Mouse (Mus musculus): Measurements from ENCODE around the gene Pbx2.

The Pbx2 gene

DNA sequence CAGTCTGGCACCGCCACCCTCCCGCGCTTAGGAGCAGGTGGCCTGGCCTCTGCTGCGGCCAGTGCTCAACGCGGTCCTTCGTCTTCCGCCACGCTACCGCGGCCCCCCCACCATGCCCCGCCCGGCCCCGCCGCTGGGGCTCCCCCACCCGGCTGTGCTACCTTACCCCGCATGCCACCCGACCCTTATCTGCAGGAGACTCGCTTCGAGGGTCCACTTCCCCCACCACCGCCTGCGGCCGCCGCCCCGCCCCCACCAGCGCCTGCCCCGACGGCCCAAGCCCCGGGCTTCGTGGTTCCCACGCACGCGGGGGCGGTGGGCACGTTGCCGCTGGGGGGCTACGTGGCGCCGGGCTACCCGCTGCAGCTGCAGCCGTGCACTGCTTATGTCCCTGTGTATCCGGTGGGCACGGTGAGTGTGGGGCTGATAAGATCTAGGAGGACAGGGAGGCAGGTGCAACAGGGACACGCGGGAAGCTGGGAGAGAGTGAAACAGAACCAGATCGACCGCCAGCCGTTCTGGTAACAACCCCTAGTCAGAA is 39.8 kb downstream of the Pbx2 start:
- peak; percentile 60 for DNase-seq

DNA sequence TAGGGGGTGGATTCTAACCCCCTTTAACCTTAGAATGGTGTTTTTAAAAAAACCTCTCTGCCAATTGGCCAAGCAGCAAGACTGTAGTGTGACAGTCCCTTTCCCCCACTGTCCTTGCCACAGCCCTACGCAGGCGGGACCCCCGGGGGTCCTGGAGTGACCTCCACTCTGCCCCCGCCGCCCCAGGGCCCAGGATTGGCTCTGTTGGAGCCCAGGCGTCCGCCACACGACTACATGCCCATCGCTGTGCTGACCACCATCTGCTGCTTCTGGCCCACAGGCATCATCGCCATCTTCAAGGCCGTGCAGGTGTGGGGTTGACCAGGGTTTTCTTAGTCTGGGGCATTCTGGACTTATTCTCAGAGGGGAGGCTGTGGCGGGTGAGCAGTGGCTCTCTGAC is 40.6 kb downstream of the Pbx2 start:
- DNase-seq = peak; percentile 65

DNA sequence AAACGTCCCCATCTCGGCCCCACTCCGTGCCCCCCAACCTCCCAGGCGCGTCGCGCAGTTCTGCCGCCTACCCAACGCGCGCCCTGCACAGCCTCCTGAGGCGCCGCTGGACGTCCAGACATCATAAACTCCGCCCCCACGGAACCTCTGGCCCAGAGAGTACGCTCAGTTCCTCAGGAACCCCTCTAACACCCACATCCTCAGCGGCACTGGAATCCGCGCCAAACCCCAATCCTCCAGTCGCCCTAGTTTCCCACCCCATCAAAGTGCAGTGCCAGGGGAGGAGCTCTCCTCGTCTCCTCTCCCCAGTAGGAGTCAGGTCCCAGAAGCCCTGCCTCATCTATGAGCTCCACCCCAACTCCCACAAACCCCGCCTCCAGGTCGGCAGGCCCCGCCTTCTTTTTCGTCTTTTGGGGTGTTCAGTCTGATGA is 41.2 kb downstream of the Pbx2 start:
- peak; percentile 86 for DNase-seq

DNA sequence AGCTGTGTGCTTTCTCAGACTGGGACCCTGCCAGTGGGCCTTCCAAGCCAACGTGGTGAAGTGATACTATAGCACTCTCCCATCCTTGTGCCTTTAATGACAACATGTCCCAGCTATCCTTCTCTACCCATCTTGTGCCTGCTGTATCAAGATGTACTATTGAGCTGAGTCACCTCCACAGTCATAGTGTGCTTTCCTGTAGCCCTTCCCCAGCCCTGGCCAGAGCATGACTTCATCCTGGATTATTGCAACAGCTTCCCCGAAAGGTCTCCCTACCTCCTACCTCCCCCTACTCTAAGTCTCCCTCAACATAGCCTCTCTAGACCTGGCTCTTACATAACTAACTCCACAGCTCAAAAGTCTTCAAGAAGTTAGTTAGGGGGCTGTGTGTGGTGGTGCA is 44.6 kb downstream of the Pbx2 start:
- DNase-seq = no peak

GRCm38 (mm10) chr17:34637459-34637858 is 46.4 kb downstream of the Pbx2 start:
- DNase-seq = no peak

DNA sequence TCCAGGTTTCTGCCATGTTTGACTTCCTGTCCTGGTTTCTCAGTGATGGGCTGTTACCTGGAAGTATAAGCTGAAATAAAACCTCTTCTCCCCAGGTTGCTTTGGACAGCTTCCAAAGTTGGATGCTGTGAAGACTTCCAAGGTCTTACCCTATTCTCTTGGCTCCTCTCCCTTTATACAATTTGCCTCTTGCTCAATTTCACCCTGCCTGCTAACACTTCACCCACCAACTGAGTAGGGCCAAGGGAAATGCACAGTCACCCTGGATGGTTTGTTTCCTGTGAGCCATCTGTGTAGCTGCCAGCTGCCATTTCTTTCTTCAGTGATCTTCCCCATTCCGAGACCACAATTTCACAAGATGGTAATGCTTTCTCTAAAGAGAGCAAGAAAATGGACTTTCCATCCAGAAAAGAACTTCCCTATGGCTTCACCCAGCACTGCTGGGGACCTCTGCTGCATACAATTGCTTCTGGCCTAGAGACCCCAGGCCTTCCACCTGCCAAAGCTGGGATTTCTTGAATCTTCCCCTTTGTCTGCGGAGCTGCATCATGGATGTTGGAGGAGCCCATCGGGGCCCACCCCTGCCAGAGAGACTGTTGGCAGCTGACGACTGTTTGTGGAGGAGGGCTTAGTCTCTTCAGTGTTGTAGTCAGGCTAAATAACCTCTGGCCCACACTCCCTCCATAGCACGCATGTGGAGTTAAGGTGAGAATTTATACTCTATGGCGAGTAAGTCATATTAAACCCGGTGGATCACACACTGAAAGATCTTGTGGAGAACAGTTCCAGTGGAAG is 48.6 kb downstream of the Pbx2 start:
- DNase-seq = peak; percentile 38

DNA sequence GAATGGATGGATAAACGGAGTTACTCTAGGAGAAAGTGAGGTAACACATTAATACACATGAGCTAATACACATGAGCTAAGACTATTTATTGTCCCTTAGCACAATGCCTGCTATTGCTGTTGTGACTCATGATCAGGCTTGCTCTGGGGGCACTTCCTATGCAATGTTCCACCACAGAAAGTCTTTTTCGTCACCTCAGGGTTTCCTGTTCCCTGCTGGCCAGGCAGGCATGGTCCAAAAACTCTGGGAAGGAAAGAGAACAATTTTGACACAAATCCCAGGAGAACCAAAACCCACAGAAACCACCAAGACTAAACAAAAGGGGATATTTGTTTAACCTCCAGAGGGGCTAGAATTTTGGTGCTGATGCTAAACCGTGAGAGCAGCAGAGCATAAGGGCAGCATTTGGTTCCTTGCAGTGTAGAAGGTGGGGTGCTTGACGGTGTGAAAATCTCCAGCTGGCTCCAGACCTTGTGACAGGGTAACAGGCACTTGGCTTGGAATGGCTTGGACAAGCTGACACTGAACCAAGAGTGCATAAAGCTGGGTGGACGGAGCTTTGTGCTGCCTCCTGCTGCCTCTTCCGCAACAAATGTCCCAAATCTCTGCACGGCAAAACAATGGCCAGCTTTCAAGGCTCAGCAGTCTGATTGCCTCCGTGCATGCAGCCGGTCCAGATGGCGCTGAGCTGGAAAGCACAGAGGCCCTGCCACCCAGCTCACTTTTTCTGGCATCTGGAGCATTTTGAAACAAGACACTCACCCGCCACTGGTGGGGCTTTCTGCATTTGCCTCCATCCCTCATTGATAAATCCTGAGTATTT is 49.9 kb downstream of the Pbx2 start:
- DNase-seq = peak; percentile 84

- no peak for DNase-seq
Observed at GRCm38 (mm10) chr17:34641945-34642344, 50.9 kb downstream of the Pbx2 start.

DNA sequence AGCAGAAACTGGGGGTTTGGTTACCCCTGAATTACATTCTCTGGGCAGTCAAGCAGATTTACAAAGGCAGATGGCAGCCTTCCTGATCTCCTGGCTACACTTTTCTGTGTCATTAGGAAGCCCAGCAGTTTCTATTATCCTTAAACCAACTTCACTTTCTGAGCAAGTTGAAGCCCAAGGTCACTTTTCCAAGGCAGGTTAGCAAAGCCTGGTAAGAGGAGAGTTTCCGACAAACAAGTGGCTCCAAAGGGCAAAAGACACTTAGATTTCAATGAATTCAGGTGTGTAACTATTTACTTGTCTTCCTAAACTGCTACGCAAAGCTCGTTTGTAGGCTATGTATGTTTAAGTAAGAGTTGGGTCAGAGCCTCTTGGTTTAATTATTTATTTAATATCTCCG is 52.3 kb downstream of the Pbx2 start:
- DNase-seq = no peak

GRCm38 (mm10) chr17:34643944-34644343 is 52.9 kb downstream of the Pbx2 start:
- DNase-seq = peak; percentile 61

- DNase-seq = peak; percentile 95
Observed at GRCm38 (mm10) chr17:34644608-34645007, 53.5 kb downstream of the Pbx2 start, which contains the start of gene Fkbpl. Gene Fkbpl, plus strand, starts transcription at chr17:34644764.

DNA sequence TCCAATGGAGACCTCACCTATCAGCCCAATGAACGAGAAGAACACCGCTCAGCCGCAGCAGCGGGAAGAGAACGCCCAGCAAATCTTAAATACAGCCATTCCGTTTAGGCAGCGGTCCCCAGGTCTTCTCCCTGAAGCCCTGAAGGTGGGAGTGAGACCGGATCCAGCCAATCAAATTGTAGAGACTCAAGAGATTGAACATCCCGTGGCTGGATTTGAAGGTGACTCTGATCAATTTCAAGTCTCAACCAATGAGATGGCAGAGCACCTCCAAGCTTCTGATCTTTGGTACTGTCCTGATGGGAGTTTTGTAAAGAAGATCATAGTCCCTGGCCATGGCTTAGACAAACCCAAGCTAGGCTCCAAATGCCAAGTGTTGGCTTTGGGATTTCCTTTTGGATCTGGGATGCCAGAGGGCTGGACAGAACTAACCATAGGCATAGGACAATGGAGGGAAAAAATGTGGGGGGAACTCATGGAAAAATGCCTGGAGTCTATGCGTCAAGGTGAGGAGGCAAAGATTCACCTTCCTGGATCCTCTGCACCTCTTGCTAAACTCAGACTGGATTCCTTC is 54.3 kb downstream of the Pbx2 start:
- no peak for DNase-seq

DNA sequence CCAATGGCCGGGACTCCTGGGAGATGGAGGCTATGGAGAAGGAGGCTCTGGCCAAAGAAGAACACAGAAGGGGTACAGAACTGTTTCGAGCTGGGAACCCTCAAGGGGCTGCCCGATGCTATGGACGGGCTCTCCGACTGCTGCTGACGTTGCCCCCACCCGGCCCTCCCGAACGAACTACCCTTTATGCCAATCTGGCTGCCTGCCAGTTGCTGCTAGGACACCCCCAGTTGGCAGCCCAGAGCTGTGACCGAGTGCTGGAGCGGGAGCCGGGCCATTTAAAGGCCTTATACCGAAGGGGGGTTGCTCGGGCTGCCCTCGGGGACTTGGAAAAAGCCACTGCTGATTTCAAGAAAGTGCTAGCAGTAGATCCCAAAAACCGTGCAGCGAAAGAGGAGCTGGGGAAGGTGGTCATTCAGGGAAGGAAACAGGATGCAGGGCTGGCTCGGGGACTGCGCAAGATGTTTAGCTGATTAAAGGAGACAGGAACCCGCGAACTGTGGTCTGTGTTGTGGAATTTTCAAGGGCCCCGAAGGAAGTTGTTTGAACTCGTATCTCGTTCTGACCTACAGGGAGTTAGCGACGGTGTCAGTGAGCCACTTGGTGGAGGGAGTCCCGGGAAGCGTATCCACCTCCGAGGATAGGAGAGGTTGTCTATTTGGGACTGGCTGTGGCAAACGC is 54.9 kb downstream of the Pbx2 start:
- DNase-seq = peak; percentile 60
